Mouse (Mus musculus) heart, postnatal 14 days (tissue): Measurements from ENCODE around the gene Slc35f1. TPM values are rescaled to one million over a fixed set of nuclear protein-coding genes. Genes with fewer than 3 reads are reported as not detected.

Experiments
- DNase-seq, 2 experiments: peaks; one replicate each; pipeline ENCODE4 v3.0.0; 2021 to 2022
- intact Hi-C: fragments of 180-260 bp; cut with DNase I; formaldehyde crosslinking; loops from one replicate; pipeline ENCODE4 v1.15.1; 2025
- total RNA-seq, 2 experiments: library from RNA; stranded (reverse); gene quantifications; 2 replicates each; pipeline ENCODE4 v1.2.3; 2021

Slc35f1 gene
- total RNA-seq, 2 experiments from 2014 or later: 0.98 to 1.3 TPM

DNA sequence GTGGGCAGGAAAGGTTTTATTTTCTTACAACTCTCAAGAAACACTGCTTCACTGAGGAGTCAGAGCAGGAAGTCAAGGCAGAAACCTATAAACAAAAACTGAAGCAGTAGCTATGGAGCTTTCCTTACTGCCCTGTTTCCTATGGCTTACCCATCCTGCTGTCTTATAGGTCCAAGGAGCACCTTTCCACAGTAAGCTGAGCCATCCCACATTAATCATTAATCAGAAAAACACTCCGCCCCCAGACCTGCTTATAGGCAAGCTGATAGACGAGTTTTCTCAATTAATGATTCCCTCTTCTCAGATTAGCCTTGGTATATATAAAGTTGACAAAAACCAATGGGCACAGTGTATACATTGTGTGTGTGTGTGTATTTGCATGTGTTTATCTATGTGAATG lies 221.4 kb downstream of the Slc35f1 start:
- intact Hi-C loops: no loop called here
- DNase-seq: no peak

- intact Hi-C loops: no loop called here
- DNase-seq: no peak
Observed at GRCm38 (mm10) chr10:52918715-52919114, 228.4 kb downstream of the Slc35f1 start.

DNA sequence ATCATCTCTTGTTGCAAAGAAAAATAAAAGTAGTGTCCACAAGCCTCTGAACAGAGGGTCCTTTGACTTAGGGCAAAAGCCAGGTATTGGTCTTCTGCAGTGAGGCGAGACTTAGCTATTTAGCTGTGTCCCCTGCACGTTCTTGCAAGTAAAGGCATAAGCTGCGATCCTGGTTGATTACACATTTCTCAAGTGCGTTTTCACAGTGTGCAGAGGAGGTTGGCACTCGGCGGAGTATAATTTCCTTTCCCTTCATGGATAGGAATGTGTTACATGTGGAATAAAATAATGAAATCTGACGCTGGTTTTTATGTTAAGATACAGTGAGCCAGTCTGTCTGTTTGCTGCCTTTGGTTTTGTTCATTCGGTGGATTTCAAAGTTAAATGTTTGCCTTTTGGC lies 232.8 kb downstream of the Slc35f1 start:
- intact Hi-C loops: no loop called here
- no peak for DNase-seq

DNA sequence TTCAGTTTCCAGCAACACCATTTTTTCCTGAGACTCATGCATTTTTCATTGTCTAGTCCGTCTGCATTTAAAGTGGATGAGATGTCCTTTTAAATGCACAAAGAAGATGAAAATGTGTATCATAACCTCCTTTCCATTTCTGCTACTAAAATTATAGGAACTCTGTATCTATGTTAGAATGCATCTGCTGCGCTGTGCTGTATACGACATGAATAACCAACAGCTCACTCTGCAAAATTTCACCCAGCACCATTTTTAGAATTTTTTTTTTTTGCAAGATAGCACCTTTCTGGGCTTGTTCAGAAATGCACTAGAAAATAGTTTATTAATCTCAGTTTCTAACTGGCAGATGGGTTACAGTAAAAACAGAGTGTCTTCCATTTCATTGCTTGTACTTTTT lies 236.0 kb downstream of the Slc35f1 start:
- intact Hi-C loops: no loop called here
- no peak for DNase-seq

DNA sequence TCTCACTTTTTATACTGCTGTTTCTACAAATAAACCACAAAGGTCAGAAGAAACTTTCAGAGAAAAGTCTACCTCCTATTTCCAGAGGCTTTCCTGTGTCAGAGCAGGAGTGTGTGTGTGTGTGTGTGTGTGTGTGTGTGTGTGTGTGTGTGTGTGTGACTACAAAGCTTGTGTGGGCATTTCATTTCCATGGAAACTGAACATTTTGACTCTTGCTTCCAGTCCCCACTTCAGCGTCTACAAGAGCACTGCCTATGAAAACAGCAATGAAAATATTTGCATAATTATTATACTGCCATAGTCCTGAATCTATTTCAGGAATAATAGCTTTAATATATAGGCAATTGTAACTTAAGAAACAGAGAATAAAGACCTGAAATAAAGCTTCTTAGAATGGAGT lies 241.8 kb downstream of the Slc35f1 start:
- intact Hi-C loops: no loop called here
- no peak for DNase-seq

- intact Hi-C loops: no loop called here
- no peak for DNase-seq
Observed at GRCm38 (mm10) chr10:52934615-52935014, 244.3 kb downstream of the Slc35f1 start.

GRCm38 (mm10) chr10:52940111-52940830 lies 249.9 kb downstream of the Slc35f1 start:
- no peak for DNase-seq
- intact Hi-C loops: no loop called here

GRCm38 (mm10) chr10:52940831-52941216 lies 250.5 kb downstream of the Slc35f1 start:
- intact Hi-C loops: no loop called here
- no peak for DNase-seq

DNA sequence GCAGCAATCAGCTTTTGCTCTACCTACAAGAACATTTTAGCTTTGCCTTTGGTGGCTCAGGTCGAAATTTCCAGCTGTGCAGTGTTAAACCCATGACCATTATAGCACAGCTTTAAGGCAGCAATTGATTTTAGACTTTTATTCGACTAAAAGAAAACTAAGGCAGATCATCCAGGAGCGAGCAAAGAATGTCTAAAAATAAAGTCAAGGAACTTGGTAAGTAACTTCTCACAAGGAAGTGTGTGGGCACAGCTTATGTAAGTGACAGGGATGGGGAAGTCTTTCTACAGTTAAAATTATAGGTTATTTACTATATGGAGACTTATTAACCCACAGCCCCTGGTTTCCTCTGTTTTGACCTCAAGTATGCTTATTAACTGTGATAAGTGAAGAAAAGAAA lies 262.2 kb downstream of the Slc35f1 start:
- no peak for DNase-seq
- intact Hi-C loops: no loop called here

- intact Hi-C loops: no loop called here
- DNase-seq: no peak
Observed at GRCm38 (mm10) chr10:52956728-52957127, 266.4 kb downstream of the Slc35f1 start.

DNA sequence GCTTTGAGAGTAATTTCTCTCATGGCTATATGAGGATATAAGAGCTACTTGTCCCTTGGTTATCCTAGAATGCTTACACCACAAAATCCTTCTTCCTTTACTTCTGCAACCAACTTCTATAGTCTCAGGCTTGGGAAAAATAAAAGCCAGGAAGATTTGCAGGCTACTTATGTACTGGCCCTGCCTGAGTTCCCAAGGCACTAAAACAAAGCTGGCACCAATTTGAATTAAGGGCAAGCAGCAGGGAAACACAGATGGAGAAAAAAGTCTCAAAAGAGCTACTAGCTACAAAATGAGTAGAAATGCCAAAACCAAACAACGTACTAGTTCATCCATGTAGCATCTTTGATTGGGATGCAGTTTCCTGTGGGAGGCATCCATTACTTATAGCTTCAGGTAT lies 288.9 kb downstream of the Slc35f1 start:
- DNase-seq: no peak
- intact Hi-C loops: no loop called here

DNA sequence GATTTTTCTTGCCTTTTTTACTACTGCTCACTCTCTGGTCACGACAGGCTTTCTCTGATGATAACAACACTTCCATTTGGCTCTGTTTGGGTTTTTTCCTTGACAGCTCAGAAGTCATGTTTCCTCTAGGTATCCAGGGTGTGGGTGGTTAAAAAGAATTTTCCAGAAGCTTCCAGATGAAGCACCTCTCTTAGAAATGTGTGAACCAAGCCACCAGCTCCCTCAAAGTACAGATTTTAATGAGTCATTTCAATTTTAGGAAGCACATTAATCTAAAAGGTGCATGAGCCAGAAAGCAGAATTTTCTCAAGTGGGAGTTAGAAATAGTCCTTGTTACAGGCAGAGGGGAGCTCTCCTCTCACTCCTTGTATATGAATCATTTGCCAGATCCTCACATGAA lies 292.5 kb downstream of the Slc35f1 start:
- intact Hi-C loops: no loop called here
- no peak for DNase-seq

GRCm38 (mm10) chr10:52992246-52992645 lies 301.9 kb downstream of the Slc35f1 start:
- DNase-seq: no peak
- intact Hi-C loops: no loop called here

- no peak for DNase-seq
- intact Hi-C loops: no loop called here
Observed at GRCm38 (mm10) chr10:52996886-52997285, 306.6 kb downstream of the Slc35f1 start.

DNA sequence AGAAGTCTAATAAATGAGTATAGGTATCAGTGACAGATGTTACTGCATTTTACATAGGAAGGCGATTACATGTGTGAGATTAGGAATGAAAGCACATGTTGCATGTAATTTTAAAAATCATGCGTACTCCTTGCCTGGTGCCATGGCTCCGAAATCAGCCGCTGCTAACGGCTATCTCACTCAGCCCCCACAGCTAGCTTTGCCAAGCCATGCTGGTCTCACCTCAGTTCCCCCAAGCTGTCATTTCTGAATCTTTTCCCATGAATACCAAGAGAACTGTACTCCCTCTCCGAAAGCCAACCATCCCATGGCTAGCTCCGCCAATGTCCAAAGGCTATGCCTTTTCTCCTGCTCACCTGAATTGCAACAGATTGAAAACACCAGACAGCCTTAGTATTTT lies 310.8 kb downstream of the Slc35f1 start:
- intact Hi-C loops: no loop called here
- DNase-seq: no peak

GRCm38 (mm10) chr10:53006229-53007190 lies 316.2 kb downstream of the Slc35f1 start:
- intact Hi-C loops: no loop called here
- no peak for DNase-seq

DNA sequence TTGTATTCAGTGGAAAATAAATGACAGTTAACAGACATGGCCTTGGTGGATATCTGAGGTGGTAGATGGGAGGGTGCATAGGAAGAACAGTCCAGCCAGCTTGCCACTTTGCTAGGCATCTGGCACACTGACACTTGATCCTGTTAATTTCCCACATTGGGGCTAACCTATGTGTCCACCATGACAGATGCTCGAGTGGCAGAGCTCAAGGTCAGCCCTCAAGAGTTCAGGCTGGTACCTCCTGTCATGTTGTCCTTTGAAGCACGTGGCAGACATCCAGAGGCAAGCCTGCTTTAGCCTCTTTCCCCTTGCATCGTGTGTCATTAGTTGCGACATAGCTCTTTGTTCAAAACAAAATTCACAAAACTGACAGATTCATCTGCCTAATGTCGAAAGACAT lies 323.5 kb downstream of the Slc35f1 start:
- intact Hi-C loops: no loop called here
- DNase-seq: no peak

DNA sequence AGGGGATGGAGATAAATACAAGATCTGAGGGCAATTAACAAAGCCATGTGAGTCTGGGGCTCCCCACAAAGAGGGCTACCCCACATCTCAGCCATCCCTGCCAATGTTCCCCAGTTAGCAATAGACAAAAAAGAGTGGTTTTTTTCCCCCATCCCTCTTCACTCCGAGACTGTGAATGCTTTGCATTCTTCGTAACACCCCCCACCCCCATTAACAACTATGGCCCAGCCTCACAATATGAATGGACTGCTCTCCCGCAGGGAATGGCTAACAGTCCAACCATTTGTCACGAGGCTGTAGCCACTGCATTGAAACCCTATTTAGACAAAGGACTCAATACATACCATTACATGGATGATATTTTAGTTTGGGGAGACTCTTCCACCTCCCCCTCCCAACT lies 338.1 kb downstream of the Slc35f1 start:
- intact Hi-C loops: no loop called here
- DNase-seq: no peak

- DNase-seq: no peak
- intact Hi-C loops: no loop called here
Observed at GRCm38 (mm10) chr10:53035202-53035601, 344.9 kb downstream of the Slc35f1 start.

GRCm38 (mm10) chr10:53045931-53046330 lies 355.6 kb downstream of the Slc35f1 start:
- DNase-seq: no peak
- intact Hi-C loops: no loop called here

DNA sequence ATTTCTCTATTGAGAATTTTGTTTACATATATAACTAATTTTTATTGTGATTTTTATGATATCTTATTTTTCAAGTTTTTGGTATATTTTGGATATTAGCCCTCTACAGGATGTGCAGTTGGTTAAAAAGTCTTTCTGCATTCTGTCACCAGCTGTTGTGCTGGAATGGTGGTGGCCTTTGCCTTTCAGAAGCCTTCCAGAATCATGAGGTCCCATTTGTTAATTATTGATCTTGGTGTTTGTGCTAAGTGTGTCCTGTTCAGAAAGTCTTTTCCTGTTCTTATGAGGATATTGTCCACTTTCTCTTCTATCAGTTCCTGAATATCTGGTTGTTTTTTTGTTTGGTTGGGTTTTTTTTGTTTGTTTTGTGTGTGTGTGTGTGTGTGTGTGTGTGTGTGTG lies 362.2 kb downstream of the Slc35f1 start:
- no peak for DNase-seq
- intact Hi-C loops: no loop called here

- DNase-seq: no peak
- intact Hi-C loops: no loop called here
Observed at GRCm38 (mm10) chr10:53060745-53061144, 370.4 kb downstream of the Slc35f1 start.
